Mouse (Mus musculus) layer of hippocampus, adult 9-11 months (tissue): ENCODE results near the gene Gpr88.

Source experiments
- DNase-seq: peaks from one replicate; pipeline ENCODE4 v3.0.0; 2022

Gpr88 gene

DNA sequence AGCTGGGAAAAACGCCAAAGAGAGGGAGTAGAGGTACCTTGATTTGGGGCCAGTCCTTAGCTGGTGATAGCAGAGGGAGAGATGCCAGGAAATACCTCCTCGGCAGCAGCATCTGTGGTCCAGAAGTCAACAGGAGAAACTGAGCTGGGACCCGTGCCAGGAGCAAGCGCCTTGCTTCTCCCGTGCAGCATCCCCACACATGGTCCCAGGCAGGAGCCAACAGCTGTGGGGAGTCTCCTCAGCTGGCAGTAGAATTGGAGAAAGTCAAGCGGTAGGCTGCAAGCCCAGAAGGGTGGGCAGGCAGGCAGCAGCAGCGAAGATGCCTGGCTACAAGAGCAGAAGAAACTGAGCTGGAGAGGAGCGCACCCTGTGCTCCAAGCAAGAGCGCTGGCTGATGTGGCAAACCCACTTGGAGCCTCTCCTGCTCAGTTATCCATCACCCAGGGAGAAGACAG is at the start of gene Gpr88:
Gene Gpr88 (minus strand): TSS at position 427 of the 455 bp plus-strand sequence.
- DNase-seq: peak; percentile 69

DNA sequence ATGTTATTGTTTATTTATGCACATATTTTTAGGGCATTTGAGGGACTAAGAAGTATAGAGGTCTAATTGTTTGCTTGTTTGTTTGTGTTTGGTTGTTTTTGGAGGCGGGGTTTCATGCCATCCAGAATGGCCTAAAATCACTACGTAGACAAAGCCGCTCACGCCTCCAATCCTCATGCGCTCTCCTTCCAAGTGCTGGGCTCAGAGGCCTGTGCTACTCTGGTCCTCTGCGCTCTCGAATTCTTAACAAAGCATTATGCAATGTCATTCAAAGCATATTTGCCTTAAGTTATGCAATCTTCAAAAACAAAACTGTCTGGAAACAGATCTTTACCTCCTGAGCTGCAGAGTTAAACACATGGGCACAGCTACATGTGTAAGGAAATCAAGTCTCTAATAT is 49.3 kb upstream of the Gpr88 start:
- DNase-seq: no peak

DNA sequence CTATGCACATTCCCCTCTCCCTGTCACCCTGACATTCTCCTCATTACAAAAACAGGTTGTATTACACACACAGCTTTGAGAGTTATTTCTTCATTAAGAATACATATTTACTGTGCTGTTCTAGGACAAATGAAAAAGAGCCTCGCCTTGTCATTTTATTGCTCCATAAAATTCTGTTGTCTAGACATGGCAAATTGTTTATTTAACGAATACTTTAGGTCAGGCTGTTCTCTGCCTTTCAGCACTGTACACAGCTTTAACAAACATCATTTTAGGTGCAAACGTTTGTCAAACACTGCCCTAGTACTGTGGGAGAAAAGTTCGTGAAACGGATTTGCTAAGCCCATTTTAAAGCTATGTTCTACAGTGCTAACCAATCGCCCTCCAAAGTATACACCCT is 48.5 kb upstream of the Gpr88 start:
- DNase-seq: no peak

DNA sequence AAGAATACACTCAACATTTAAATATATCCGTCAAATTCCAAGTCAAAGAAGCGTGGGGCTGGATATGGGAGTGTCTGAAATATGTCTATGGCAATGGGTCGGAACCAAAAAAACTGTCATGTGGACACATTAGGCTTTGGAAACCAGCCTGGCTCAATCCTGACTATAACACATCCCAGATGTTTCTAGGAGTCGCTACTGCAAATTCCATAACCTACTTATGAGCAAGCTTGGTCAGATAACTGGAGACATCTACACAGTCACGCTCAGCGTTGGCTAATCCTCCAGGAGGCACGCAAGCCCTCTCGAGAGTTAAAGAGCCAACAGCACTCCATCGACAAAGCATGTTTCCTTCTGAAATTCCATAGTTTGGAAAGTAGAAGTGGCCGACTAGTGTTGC is 45.4 kb upstream of the Gpr88 start:
- DNase-seq: no peak

- DNase-seq: no peak
Measured at GRCm38 (mm10) chr3:116298003-116298402, 44.7 kb upstream of the Gpr88 start.

GRCm38 (mm10) chr3:116297170-116297569 is 43.9 kb upstream of the Gpr88 start:
- DNase-seq: no peak

DNA sequence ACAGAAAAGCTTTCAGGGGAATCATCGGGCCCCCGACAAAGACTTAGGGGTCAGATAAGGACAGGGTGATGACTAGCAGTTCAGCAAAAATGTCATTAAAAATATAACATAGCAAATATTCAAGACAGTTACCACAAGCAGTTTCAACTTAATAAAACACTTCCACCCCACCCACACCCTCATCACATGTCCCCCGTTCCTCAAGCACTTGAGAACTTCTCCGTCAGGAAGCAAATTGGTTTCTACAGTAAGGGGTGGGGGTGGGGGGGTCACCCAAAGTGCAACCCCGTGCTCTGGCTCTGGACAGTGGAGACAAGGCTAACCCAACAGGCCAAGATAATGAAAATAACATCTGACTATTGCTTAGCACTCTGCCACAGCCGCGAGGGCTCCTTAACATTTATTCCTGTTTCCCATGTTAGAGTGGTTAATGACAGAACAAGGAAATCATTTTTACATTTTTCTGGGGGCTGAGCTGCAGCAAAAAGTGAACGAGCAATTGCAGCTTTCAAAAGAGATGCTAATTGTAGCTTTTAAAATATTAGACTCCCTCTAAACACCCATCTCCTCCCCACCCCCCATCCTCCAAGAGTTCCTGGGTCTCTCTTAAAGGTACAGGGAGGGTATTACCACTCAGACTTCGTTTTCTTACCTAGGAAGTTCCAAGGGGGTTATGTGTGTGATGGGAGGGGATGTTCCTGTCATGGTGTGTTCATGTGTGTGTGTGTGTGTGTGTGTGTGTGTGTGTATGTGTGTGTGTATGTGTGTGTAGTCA is 36.9 kb upstream of the Gpr88 start:
- DNase-seq: no peak

DNA sequence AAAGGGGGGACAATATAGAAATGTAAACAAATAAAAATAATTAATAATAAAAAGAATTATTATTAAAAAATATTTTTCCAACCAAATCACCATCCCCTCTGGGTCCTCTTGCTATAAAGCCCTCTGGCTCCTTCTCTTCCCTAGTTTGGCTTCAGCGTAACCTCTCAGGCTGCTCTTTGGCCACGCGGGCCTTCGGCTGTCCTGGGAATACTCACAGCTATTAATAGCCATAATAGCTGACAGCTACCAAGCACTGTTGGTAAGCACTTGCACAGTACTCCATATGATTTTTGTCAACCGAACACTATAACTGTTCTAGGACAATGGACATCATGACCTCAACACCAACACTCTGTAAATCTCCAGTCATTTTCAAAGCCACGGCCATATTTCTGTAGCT is 35.5 kb upstream of the Gpr88 start:
- DNase-seq: no peak

DNA sequence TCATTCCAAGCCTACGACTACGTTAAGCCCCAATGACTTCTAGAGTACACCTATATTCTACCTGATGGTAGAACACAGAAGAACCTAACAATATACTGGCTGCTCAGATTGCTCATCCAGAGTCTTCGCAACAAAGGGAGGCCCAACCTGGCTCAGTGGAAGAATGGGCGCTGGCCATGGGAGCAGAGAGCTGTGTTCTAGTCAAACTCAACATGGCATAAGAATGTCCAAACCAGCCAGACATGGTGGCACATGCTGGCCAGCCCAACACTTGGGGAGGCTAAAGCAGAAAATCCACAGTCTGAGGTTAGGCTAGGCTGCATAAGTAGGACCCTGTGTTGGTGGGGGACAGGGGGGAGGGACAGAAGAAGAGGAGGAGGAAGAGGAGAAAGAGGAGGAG is 31.4 kb upstream of the Gpr88 start:
- DNase-seq: no peak

DNA sequence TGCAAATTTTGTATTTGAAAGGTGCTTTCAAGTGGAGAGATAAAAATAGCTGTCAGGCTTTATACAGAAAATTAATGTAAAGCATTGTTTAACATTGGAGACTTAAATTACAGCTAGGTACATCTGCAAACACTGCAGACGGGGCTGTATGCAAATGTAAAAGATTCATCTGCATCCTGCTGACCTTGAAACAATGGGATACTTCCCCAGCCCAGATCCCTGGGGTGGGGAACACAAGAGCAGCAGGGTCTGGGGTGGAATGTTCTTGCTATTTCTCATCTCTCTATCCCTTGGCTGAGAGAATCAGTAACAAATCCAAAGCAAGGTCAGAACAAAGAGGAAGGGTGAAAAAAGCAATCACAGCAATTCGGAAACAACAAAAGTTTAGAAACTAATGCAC is 30.7 kb upstream of the Gpr88 start:
- no peak for DNase-seq

DNA sequence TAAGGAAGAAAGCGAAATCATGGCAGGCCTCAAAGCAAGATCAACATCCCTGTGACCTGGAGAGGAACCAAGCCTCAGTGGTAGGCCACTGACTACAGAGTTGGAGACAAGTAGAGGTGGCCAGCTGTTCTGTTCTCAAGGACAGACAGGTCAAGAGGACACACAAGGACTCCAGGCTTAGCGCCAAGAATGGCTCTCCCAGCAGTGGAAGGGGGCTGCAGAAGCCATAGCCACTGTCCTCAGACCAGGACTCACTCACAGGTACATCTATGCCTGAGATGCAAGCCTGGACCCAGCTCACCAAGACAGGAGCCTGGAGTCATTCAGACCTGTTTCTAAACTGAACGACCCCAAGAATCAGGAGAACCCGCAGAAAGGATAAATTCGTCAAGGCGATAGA is 28.4 kb upstream of the Gpr88 start:
- no peak for DNase-seq

DNA sequence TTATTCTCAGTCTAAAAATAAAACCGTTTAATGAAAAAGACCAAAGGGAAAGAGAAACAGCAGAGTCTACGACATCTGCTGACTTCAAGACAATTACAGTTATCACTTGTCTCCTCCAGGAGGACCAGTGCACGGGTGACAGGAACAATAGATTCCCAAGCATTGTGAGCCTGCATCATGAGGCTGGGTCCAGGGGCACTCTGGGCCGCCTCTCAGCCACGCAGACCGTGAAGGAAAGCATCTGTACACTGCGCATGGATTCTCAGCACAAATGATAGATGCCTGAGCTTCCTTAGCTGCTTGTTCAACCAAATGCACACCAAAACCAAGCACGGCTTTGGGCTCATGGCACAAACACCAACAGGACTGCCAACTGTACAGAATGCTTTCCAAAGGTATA is 23.8 kb upstream of the Gpr88 start:
- DNase-seq: no peak

DNA sequence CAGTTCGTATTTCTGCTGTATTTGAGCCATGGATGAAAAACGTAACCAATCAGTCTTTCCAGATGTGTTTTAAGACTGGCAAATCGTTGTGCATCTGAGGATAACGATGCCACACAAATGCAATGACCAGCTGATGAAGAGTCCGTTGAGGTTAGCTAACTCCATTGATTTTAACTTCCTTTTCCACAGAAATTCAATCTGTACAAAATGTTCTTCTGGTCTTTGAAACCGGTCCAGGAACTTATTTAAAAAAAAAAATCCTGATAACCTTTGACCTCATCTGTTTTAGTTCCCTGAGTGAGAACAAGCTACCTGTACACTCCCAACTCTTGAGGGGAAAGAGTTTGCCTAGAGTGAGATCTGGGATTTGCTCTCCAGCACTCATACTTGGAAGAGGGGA is 18.4 kb upstream of the Gpr88 start:
- no peak for DNase-seq

DNA sequence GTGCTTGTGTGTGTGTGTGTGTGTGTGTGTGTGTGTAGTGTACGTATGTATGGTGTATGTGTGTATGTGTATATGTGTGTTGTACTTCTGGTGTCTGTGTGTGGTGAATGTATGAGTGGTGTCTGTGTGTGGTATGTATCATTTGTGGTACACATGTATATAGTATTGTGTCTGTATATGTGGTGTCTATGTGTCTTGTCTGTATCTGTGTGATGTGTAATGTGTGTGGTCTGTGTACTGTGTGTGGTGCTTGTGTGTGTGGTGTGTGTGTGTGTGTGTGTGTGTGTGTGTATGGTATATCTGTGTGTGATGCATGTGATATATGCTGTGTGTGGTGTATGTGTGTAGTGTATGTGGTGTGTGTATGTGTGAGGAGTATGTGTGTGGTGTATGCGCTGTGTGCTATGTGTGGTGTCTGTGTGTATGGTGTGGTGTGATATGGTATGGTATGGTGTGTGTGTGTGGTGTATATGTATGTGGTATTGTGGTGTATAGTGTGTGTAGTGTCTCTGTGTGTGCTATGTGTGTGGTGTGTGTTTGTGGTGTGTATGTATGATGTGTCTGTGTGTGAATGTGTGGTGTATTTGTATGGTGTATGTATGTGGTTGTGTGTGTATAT is 13.8 kb upstream of the Gpr88 start:
- DNase-seq: no peak

GRCm38 (mm10) chr3:116266360-116266759 is 13.1 kb upstream of the Gpr88 start:
- DNase-seq: no peak

- DNase-seq: no peak
Measured at GRCm38 (mm10) chr3:116263977-116264376, 10.7 kb upstream of the Gpr88 start.

DNA sequence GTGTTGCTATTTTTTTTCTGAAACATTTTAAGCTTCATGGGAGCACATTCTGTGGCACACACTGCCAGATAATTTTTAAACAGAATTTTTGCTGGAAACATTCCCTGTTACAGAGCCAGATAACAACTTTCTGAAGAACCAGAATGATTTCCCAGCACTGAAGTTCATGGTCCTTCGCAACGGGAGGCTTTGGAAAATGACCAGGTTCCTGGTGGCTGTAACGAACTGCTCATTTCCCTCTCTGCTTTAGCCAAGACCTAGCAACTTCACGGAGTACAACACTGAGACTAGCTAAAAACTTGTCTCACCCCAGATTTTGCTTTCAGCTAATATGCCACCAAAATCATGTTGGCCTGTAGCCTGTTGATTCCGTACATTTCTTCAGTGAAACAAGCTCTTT is 9.8 kb upstream of the Gpr88 start:
- DNase-seq: no peak

DNA sequence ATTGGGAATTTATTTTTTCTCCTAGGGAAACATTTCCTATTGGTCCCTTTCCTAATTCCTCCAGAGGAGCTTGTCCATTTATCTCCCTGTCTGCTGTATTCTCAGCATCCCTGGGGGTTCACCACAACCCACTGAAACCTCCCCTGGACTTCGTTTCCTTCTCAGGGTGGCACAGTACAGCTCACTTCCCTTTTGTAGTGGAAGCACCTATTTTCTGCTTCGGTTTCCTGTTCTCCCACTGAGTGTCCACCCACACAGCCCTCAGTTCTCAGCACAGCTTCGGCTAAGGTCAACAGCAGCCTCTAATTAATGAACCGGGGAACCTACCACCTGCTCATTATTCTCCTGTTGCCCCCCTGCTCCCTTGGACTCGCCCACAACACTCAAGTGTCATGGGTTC is 2.8 kb upstream of the Gpr88 start:
- DNase-seq: peak; percentile 14

- no peak for DNase-seq
Measured at GRCm38 (mm10) chr3:116252255-116253040, 855 bp downstream of the Gpr88 start.

DNA sequence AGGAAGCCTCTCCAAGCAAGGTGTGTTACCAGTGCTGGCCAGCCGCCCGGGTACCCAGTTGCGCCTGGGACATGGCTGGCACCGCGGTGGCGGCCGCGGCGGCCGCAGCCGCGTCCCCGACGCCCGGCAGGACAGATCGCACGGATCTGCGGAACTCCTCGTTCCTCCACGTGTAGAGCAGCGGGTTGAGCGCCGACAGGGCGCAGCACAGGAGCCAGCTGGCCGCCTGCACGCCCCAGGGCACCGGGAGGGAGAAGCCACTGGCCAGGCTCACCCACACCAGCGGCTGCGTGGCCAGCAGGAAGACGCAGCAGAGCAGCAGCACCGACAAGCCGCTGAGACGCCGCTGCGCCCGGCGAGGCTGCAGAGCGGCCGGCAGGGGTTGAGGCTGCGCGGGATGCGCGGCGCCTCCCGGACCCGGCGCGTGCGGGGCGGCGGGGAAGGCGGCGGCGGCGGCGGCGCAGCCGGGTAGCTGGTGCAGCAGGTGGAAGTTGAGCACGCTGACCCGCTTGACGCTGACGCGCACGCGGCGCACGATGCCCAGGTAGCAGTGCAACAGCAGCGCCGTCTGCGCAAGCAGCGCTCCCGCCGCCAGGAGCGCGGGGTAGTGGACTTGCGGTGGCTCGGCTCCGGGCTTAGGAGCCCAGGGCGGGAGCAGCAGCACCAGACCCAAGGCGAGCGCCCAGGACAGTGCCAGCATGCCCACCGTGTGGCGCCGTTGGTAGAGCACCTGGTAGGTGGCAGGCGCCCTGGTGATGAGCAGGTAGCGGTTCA is 1.6 kb downstream of the Gpr88 start:
- peak; percentile 8 for DNase-seq

DNA sequence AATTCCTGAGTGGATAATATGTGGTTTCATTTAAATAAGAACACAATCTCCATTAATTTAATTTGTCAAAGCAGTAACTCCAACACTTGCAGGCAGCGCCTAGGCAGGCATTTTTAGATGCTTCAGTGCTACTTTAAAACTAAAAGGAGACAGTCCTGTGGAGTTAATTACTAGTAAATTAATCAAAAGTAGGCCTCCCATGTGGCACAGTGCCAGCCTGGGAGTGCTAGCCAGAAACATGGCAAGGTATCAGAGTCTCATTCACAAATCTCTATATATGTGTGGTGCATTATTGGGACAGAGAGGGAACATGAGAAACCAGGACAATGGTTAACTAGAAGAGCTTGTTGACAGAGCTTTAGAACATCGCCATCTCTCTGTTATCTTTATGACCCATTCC is 4.3 kb downstream of the Gpr88 start:
- DNase-seq: no peak

DNA sequence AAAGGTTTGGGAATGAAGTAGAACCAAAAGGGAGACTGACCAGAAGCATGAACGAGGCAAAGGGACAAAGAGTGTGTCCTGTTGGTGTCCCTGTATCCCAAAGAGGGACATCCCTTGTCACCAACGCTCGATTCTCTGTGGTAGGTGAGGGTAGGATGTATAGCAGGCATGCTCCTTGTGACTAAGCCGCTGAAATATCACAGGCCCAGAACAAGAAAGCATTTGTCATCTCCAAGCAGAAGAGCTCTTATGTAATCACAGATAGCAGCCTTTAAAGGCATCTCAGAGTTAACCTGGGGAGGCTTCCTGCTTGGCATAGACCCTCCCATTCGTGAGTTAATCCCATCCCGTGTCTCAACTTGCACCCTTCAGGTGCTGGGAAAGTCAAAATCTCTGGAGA is 8.8 kb downstream of the Gpr88 start:
- DNase-seq: no peak

DNA sequence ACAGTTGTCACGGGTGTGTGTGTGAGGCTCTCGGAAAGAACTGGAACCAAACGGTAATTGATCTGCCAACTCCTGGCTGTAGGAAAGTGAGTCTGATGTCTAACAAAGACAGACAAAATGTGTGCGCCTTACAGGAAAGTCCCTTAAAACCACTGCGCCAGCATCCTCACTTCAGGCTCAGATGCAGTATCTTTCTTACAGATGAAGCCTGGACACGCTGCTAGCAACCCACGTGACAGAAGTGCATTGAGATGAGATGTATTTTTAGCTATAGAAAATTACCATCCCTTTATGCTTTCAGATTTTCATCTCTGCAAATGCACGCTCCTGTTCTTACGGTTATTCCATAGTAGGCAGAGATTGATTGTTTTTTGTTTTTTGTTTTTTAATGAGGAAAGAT is 10.6 kb downstream of the Gpr88 start:
- no peak for DNase-seq
